Mouse (Mus musculus) lung, postnatal 0 days (tissue): ENCODE results near the gene Nphp4. TPM values are rescaled to one million over a fixed set of nuclear protein-coding genes. Genes with fewer than 3 reads are reported as not detected.

Source experiments
- ATAC-seq: fragments of 200-750 bp; cut with Nextera tagmentation; 2 replicates; pipeline ENCODE4 v1.8.0; 2017; ENCODE audit warnings: moderate library complexity
- DNase-seq: peaks from one replicate; pipeline ENCODE4 v3.0.0-alpha.2; 2016; ENCODE audit warnings: low spot score
- H3K27ac ChIP-seq: fragments of 300-500 bp; sonication (generic); 2 replicates; pipeline ENCODE4 v1.5.1; 2014; ENCODE audit warnings: antibody characterized with exemption, mild to moderate bottlenecking, low read length, mixed read lengths
- H3K27me3 ChIP-seq: fragments of 300-500 bp; sonication (generic); replicated peaks from 2 replicates; pipeline ENCODE4 v1.6.1; 2014; ENCODE audit warnings: low read length, mixed read lengths; ENCODE audit not compliant: insufficient read depth
- H3K36me3 ChIP-seq: fragments of 300-500 bp; sonication (generic); 2 replicates; pipeline ENCODE4 v1.6.1; 2014; ENCODE audit warnings: low read length, mixed read lengths; ENCODE audit not compliant: insufficient read depth
- H3K4me1 ChIP-seq: fragments of 300-500 bp; sonication (generic); 2 replicates; pipeline ENCODE4 v1.6.1; 2014; ENCODE audit warnings: antibody characterized with exemption, low read depth, low read length, mixed read lengths; ENCODE audit not compliant: insufficient read depth
- H3K4me2 ChIP-seq: fragments of 300-500 bp; sonication (generic); replicated peaks from 2 replicates; pipeline ENCODE4 v1.6.1; 2014; ENCODE audit warnings: low read depth, mild to moderate bottlenecking, low read length, moderate library complexity, mixed read lengths
- H3K4me3 ChIP-seq: fragments of 300-500 bp; sonication (generic); 2 replicates; pipeline ENCODE4 v1.5.1; 2014; ENCODE audit warnings: low read depth, low read length
- H3K9ac ChIP-seq: fragments of 300-500 bp; sonication (generic); replicated peaks from 2 replicates; pipeline ENCODE4 v1.6.1; 2014; ENCODE audit warnings: low read depth, mild to moderate bottlenecking
- H3K9me3 ChIP-seq: fragments of 300-500 bp; sonication (generic); 2 replicates; pipeline ENCODE4 v1.6.1; 2016; ENCODE audit warnings: low read length, mixed read lengths
- CTCF ChIP-seq: IDR thresholded peaks from 2 replicates; pipeline ENCODE4 v1.5.1; 2016; ENCODE audit warnings: antibody characterized with exemption, mild to moderate bottlenecking
- EP300 ChIP-seq: IDR thresholded peaks from 2 replicates; pipeline ENCODE4 v1.6.1; 2016; ENCODE audit warnings: antibody characterized with exemption, mild to moderate bottlenecking, control low read depth
- WGBS: fragments of 180-500 bp; shearing (Covaris S2); extraction: QIAGEN DNeasy Blood & Tissue Kit; methylation state at CpG from one replicate; pipeline ENCODE4 v1.1.7; 2014; 5-methylcytosine and 5-hydroxymethylcytosine counted together
- polyA plus RNA-seq: library from polyadenylated mRNA; unstranded; fragments of >200 nt; fragmentation: Nextera tagmentation; extraction: Ambion mirVana; gene quantifications from 2 replicates; pipeline ENCODE4 v1.2.1, GENCODE M21; 2015

Nphp4 gene
- polyA plus RNA-seq, 1 experiment from 2014 or later = 0.75 TPM

- no peak for ATAC-seq
- TF ChIP-seq CTCF (no peak), EP300 (no peak)
- Histone ChIP-seq H3K9me3 (no peaks in the 10 kb centered on the region), H3K27ac (no peak overlapping the region), H3K9ac (no peak overlapping the region), H3K4me2 (no peak overlapping the region), H3K4me1 (no peaks in the 10 kb centered on the region), H3K36me3 (no peaks in the 10 kb centered on the region), H3K27me3 (no peaks in the 10 kb centered on the region), H3K4me3 (no peak overlapping the region)
- no peak for DNase-seq
- 63% methylated on average over 10 of the region's 10 CpGs for WGBS
Observed at GRCm38 (mm10) chr4:152446178-152446577, 30.3 kb upstream of the Nphp4 start.

- ATAC-seq = 0 out of 2 replicates have a peak, but pooled peaks have one; percentile 9
- DNase-seq = no peak
- no peak overlapping the region for H3K27ac ChIP-seq
- H3K4me3 ChIP-seq = no peak overlapping the region
- H3K36me3 ChIP-seq = no peaks in the 10 kb centered on the region
- H3K4me1 ChIP-seq = no peaks in the 10 kb centered on the region
- no peak overlapping the region for H3K9ac ChIP-seq
- H3K4me2 ChIP-seq = no peak overlapping the region
- TF ChIP-seq CTCF (no peak), EP300 (no peak)
- WGBS = 66% methylated on average over 21 of the region's 22 CpGs
- no peaks in the 10 kb centered on the region for H3K9me3 ChIP-seq
- no peaks in the 10 kb centered on the region for H3K27me3 ChIP-seq
Observed at GRCm38 (mm10) chr4:152447731-152448665, 28.5 kb upstream of the Nphp4 start.

- TF ChIP-seq CTCF (no peak), EP300 (no peak)
Observed at GRCm38 (mm10) chr4:152448666-152449018, 27.9 kb upstream of the Nphp4 start.

GRCm38 (mm10) chr4:152451371-152451770 is 25.1 kb upstream of the Nphp4 start:
- H3K4me3 ChIP-seq = no peak overlapping the region
- H3K27me3 ChIP-seq = no peaks in the 10 kb centered on the region
- TF ChIP-seq EP300 (no peak), CTCF (no peak)
- DNase-seq = no peak
- H3K9me3 ChIP-seq = no peaks in the 10 kb centered on the region
- no peak for ATAC-seq
- H3K4me2 ChIP-seq = no peak overlapping the region
- H3K9ac ChIP-seq = no peak overlapping the region
- no peaks in the 10 kb centered on the region for H3K36me3 ChIP-seq
- H3K27ac ChIP-seq = no peak overlapping the region
- WGBS = 75% methylated on average over 6 of the region's 6 CpGs
- no peaks in the 10 kb centered on the region for H3K4me1 ChIP-seq

More at GRCm38 (mm10) chr4:152448666-152449018, 27.9 kb upstream of the Nphp4 start:
- no peak overlapping the region for H3K9ac ChIP-seq
- peak; percentile 37; the same call in 1 of the 2 replicates for ATAC-seq
- H3K27me3 ChIP-seq = no peaks in the 10 kb centered on the region
- 59% methylated on average over 8 of the region's 8 CpGs for WGBS
- no peaks in the 10 kb centered on the region for H3K9me3 ChIP-seq
- no peaks in the 10 kb centered on the region for H3K36me3 ChIP-seq
- H3K4me1 ChIP-seq = no peaks in the 10 kb centered on the region
- no peak overlapping the region for H3K4me2 ChIP-seq
- DNase-seq = no peak
- no peak overlapping the region for H3K27ac ChIP-seq
- no peak overlapping the region for H3K4me3 ChIP-seq

GRCm38 (mm10) chr4:152453079-152453478 is 23.4 kb upstream of the Nphp4 start:
- ATAC-seq = no peak
- no peak overlapping the region for H3K4me3 ChIP-seq
- no peak overlapping the region for H3K9ac ChIP-seq
- TF ChIP-seq EP300 = no peak
- no peaks in the 10 kb centered on the region for H3K27me3 ChIP-seq
- no peak for DNase-seq
- no peaks in the 10 kb centered on the region for H3K4me1 ChIP-seq
- no peak overlapping the region for H3K4me2 ChIP-seq
- no peak overlapping the region for H3K27ac ChIP-seq
- 52% methylated on average over 10 of the region's 10 CpGs for WGBS
- H3K9me3 ChIP-seq = no peaks in the 10 kb centered on the region
- H3K36me3 ChIP-seq = no peaks in the 10 kb centered on the region

- DNase-seq (no peak), ATAC-seq (no peak)
- Histone ChIP-seq H3K4me1 (no peaks in the 10 kb centered on the region), H3K27ac (no peak overlapping the region), H3K4me3 (no peak overlapping the region), H3K27me3 (no peaks in the 10 kb centered on the region), H3K9me3 (no peaks in the 10 kb centered on the region), H3K4me2 (no peak overlapping the region), H3K36me3 (no peaks in the 10 kb centered on the region), H3K9ac (no peak overlapping the region)
- TF ChIP-seq CTCF (no peak), EP300 (no peak)
- 86% methylated on average over 12 of the region's 12 CpGs for WGBS
Observed at GRCm38 (mm10) chr4:152454153-152454552, 22.4 kb upstream of the Nphp4 start.
